Mouse (Mus musculus): ENCODE measurements around the gene Akap7.

- TF ChIP-seq CTCF (IDR thresholded peaks at IDR 0.05 in 2 of 3, conservative IDR thresholded peaks at IDR 0.05 in 1 of 3; ENCODE audit: control insufficient read depth in 1 of 3, insufficient read depth in 1 of 3, low read depth in 2 of 3, low read length in 3 of 3, poor library complexity in 1 of 3, severe bottlenecking in 1 of 3) (no peak), HCFC1 (IDR thresholded peaks at IDR 0.05; ENCODE audit: low read depth, low read length) (no peak), NRF1 (IDR thresholded peaks at IDR 0.05; ENCODE audit: insufficient read depth, low read depth, low read length, poor library complexity, severe bottlenecking) (no peak), POLR2A (IDR thresholded peaks at IDR 0.05; ENCODE audit: control insufficient read depth in 1 of 2, insufficient read depth in 1 of 2, low read depth in 1 of 2, low read length in 2 of 2, poor library complexity in 1 of 2) (no peak), E2F4 (IDR thresholded peaks at IDR 0.05; ENCODE audit: borderline replicate concordance, low read depth, low read length) (no peak), MAFK (IDR thresholded peaks at IDR 0.05; ENCODE audit: borderline replicate concordance, low read depth, low read length) (no peak)
Observed at GRCm38 (mm10) chr10:25184819-25185603, 122.7 kb downstream of the Akap7 start.
